Mouse (Mus musculus) heart, embryonic 11.5 days (tissue): ENCODE data around the gene Gm10638. TPM values are rescaled to one million over a fixed set of nuclear protein-coding genes. Genes with fewer than 3 reads are reported as not detected.

ENCODE experiments used
- ATAC-seq: fragments of 200-750 bp; cut with Nextera tagmentation; replicated peaks from 2 replicates; pipeline ENCODE4 v1.8.0; 2017; ENCODE audit warnings: moderate library complexity; ENCODE audit not compliant: insufficient number of reproducible peaks, low FRiP score, low TSS enrichment
- H3K27ac ChIP-seq: fragments of 300-500 bp; sonication (generic); 2 replicates; pipeline ENCODE4 v1.5.1; 2014; ENCODE audit warnings: mild to moderate bottlenecking, low read depth, low read length
- H3K27me3 ChIP-seq: fragments of 300-500 bp; sonication (generic); 2 replicates; pipeline ENCODE4 v1.6.1; 2014; ENCODE audit warnings: mild to moderate bottlenecking, low read length, mixed read lengths; ENCODE audit not compliant: control insufficient read depth, insufficient read depth
- H3K36me3 ChIP-seq: fragments of 300-500 bp; sonication (generic); 2 replicates; pipeline ENCODE4 v1.6.1; 2014; ENCODE audit warnings: mild to moderate bottlenecking, low read length, moderate library complexity, mixed read lengths; ENCODE audit not compliant: control insufficient read depth, insufficient read depth
- H3K4me1 ChIP-seq: fragments of 300-500 bp; sonication (generic); 2 replicates; pipeline ENCODE4 v1.6.1; 2014; ENCODE audit warnings: low read length; ENCODE audit not compliant: control insufficient read depth, insufficient read depth
- H3K4me2 ChIP-seq: fragments of 300-500 bp; sonication (generic); 2 replicates; pipeline ENCODE4 v1.6.1; 2014; ENCODE audit warnings: mild to moderate bottlenecking, moderate library complexity
- H3K4me3 ChIP-seq: fragments of 300-500 bp; sonication (generic); 2 replicates; pipeline ENCODE4 v1.5.1; 2014; ENCODE audit warnings: low read depth, low read length
- H3K9ac ChIP-seq: fragments of 300-500 bp; sonication (generic); 2 replicates; pipeline ENCODE4 v1.6.1; 2014; ENCODE audit warnings: mild to moderate bottlenecking, low read depth, low read length, moderate library complexity
- H3K9me3 ChIP-seq: fragments of 300-500 bp; sonication (generic); replicated peaks from 2 replicates; pipeline ENCODE4 v1.6.1; 2016; ENCODE audit warnings: low read length; ENCODE audit not compliant: control insufficient read depth
- WGBS: fragments of 180-500 bp; shearing (Covaris S2); extraction: QIAGEN DNeasy Blood & Tissue Kit; methylation state at CpG from one replicate; pipeline ENCODE4 v1.1.7; 2014; ENCODE audit not compliant: insufficient replicate concordance; 5-methylcytosine and 5-hydroxymethylcytosine counted together
- polyA plus RNA-seq: library from polyadenylated mRNA; unstranded; fragments of >200 nt; fragmentation: Nextera tagmentation; extraction: Ambion mirVana; gene quantifications from 2 replicates; pipeline ENCODE4 v1.2.1, GENCODE M21; 2014

Gm10638 gene
- polyA plus RNA-seq, 1 experiment from 2014 or later, result 2.0 TPM

DNA sequence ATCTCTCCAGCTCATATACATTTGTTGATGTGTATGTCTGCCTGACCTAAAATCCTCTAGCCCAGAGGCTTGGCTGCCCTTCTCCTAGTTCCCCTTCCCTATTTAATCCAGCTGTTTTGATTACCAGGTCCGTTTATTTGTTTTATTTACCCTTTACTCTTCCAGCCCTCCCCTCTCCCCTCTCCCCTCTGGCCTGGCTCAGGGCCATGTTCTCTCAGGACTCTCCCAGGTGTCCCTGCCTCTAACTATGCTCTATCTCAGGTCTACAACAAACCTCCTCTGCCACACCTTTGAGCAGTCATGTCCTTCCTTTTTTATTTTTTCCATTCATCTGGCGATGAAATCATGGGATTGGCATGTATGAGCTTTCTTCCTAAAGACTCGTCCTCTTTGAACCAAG, 15.2 kb upstream of the Gm10638 start:
- Histone ChIP-seq H3K4me1 (peaks cover 26% of the 10 kb centered on the region), H3K27me3 (no peaks in the 10 kb centered on the region), H3K4me3 (no peak overlapping the region), H3K9me3 (no peaks in the 10 kb centered on the region), H3K9ac (no peak overlapping the region), H3K27ac (no peak overlapping the region), H3K4me2 (no peak overlapping the region), H3K36me3 (no peaks in the 10 kb centered on the region; the same call in 1 of the 2 replicates)
- WGBS, result 40% methylated on average over 3 of the region's 3 CpGs
- ATAC-seq, result no peak

GRCm38 (mm10) chr8:86730860-86731259, 14.6 kb upstream of the Gm10638 start:
- H3K27me3 ChIP-seq, result no peaks in the 10 kb centered on the region
- 65% methylated on average over 1 of the region's 1 CpGs for WGBS

GRCm38 (mm10) chr8:86734171-86734570, 11.3 kb upstream of the Gm10638 start:
- Histone ChIP-seq H3K27me3 (no peaks in the 10 kb centered on the region), H3K27ac (no peak overlapping the region), H3K9me3 (no peaks in the 10 kb centered on the region), H3K9ac (no peak overlapping the region), H3K4me1 (peaks cover 35% of the 10 kb centered on the region), H3K4me3 (no peak overlapping the region), H3K4me2 (no peak overlapping the region), H3K36me3 (no peaks in the 10 kb centered on the region)
- WGBS, result 52% methylated on average over 4 of the region's 4 CpGs
- no peak for ATAC-seq

More at GRCm38 (mm10) chr8:86730860-86731259, 14.6 kb upstream of the Gm10638 start:
- Histone ChIP-seq H3K4me1 (peaks cover 32% of the 10 kb centered on the region), H3K9me3 (no peaks in the 10 kb centered on the region), H3K27ac (no peak overlapping the region), H3K9ac (no peak overlapping the region), H3K36me3 (no peaks in the 10 kb centered on the region), H3K4me2 (no peak overlapping the region), H3K4me3 (no peak overlapping the region)
- no peak for ATAC-seq

- H3K36me3 ChIP-seq, result no peaks in the 10 kb centered on the region
- no peak overlapping the region for H3K27ac ChIP-seq
- ATAC-seq, result no peak
- H3K4me2 ChIP-seq, result no peak overlapping the region
- no peak overlapping the region for H3K9ac ChIP-seq
- H3K9me3 ChIP-seq, result no peaks in the 10 kb centered on the region
- H3K4me1 ChIP-seq, result peaks cover 35% of the 10 kb centered on the region
- no peaks in the 10 kb centered on the region for H3K27me3 ChIP-seq
- WGBS, result 57% methylated on average over 1 of the region's 1 CpGs
- H3K4me3 ChIP-seq, result no peak overlapping the region
These were observed 10.5 kb upstream of the Gm10638 start for GRCm38 (mm10) chr8:86734954-86735353.

GRCm38 (mm10) chr8:86735446-86736111, 9.9 kb upstream of the Gm10638 start:
- Histone ChIP-seq H3K36me3 (no peaks in the 10 kb centered on the region), H3K4me1 (peaks cover 30% of the 10 kb centered on the region), H3K4me2 (no peak overlapping the region), H3K9ac (no peak overlapping the region), H3K27me3 (no peaks in the 10 kb centered on the region), H3K9me3 (no peaks in the 10 kb centered on the region), H3K4me3 (no peak overlapping the region), H3K27ac (0 out of 2 replicates have a peak overlapping the region, but pooled peaks have one; percentile 30)
- ATAC-seq, result no peak
- 25% methylated on average over 3 of the region's 3 CpGs for WGBS

- no peak for ATAC-seq
- peaks cover 18% of the 10 kb centered on the region for H3K4me1 ChIP-seq
These were observed 4.6 kb upstream of the Gm10638 start for GRCm38 (mm10) chr8:86740899-86741298.

DNA sequence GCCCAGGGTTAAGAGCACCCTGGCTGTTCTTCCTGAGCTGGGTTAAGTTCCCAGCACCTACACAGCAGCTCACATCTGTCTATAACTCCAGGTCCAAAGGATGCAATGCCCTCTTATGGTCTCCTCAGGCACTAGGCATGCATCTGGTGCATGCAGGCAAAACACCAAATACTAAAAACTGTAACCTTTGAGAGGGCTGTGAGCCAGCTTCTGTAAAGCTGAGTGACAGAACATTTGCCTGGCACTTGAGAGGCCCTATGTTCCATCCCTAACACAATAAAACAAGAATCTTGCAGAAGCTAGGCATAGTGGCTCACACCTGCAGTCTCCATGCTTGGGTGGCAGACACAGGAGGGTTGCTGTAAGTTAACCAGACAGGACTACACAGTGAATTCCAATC, 3.9 kb upstream of the Gm10638 start:
- no peaks in the 10 kb centered on the region for H3K9me3 ChIP-seq
- no peak for ATAC-seq
- no peak overlapping the region for H3K9ac ChIP-seq
- H3K36me3 ChIP-seq, result no peaks in the 10 kb centered on the region
- H3K27me3 ChIP-seq, result no peaks in the 10 kb centered on the region
- H3K27ac ChIP-seq, result no peak overlapping the region
- H3K4me1 ChIP-seq, result peaks cover 16% of the 10 kb centered on the region
- H3K4me2 ChIP-seq, result no peak overlapping the region
- H3K4me3 ChIP-seq, result no peak overlapping the region

More at GRCm38 (mm10) chr8:86740899-86741298, 4.6 kb upstream of the Gm10638 start:
- H3K27me3 ChIP-seq, result no peaks in the 10 kb centered on the region
- no peak overlapping the region for H3K4me3 ChIP-seq
- H3K36me3 ChIP-seq, result no peaks in the 10 kb centered on the region
- H3K27ac ChIP-seq, result no peak overlapping the region
- no peaks in the 10 kb centered on the region for H3K9me3 ChIP-seq
- no peak overlapping the region for H3K4me2 ChIP-seq
- H3K9ac ChIP-seq, result no peak overlapping the region

DNA sequence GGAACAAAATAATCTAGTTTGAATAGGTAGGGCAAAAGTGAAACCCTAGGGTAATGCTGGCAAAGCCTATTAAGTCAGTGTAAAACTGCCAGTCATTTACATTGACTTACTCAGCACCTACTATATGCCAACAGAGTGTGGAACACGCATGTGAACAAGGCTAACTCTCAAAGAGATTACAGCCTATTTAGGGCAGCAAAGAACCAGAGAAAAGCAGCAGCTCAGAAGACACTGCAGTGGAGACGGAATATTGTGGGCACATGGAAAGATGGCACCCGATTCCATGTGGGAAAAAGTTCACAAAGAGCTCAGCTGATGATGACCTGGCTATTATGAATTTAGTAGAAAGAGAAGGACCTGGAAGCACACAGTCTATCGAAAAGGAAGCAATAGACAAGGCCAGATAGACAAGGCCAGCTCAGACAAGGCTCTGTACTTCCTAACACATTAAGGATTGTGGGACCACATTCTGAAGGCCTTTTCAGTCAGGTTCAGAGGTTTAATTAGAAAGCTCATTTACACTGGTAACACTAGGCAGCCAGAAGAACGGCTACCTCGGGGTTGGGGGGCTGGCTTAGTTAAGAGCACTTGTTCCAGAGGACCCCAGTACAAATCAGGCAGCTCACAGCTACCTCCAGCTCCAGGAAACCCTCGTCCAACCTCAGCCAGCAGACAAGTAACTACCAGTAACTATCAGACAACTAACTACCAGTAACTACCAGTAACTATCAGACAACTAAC, 2.7 kb upstream of the Gm10638 start:
- Histone ChIP-seq H3K9ac (no peak overlapping the region), H3K4me3 (no peak overlapping the region), H3K4me2 (no peak overlapping the region), H3K4me1 (peaks cover 13% of the 10 kb centered on the region), H3K36me3 (no peaks in the 10 kb centered on the region), H3K27me3 (no peaks in the 10 kb centered on the region), H3K9me3 (no peaks in the 10 kb centered on the region), H3K27ac (no peak overlapping the region)
- ATAC-seq, result no peak
- 64% methylated on average over 7 of the region's 7 CpGs for WGBS
